In genomic region chr1:179861776-179862175, GRCm38 (mm10) we compare ENCODE assay signal across 32 mouse cellular contexts. TPM values are rescaled to one million over a fixed set of nuclear protein-coding genes. Genes with fewer than 3 reads are reported as not detected.
"Had no signal": no experiment of that assay in that cellular context is flagged by ENCODE, and none has a peak within 500 bp of the region (broad histone marks: within the 10 kb centered on the region; RNA-seq: fewer than 3 reads in every experiment).

No protein-coding gene starts in this region.

- H3K36me3 ChIP-seq: embryonic facial prominence, embryonic 10.5 days; embryonic facial prominence, embryonic 12.5 days; embryonic facial prominence, embryonic 13.5 days; embryonic facial prominence, embryonic 15.5 days; forebrain, embryonic 10.5 days; forebrain, embryonic 12.5 days; forebrain, embryonic 15.5 days had no signal

- H3K4me1 ChIP-seq: embryonic facial prominence, embryonic 12.5 days; embryonic facial prominence, embryonic 13.5 days; forebrain, embryonic 13.5 days; forebrain, embryonic 15.5 days had no signal

- H3K9ac ChIP-seq: embryonic facial prominence, embryonic 12.5 days; embryonic facial prominence, embryonic 13.5 days; embryonic facial prominence, embryonic 15.5 days; forebrain, embryonic 12.5 days; forebrain, embryonic 13.5 days; forebrain, embryonic 15.5 days; forebrain, postnatal 0 days had no signal

- DNase-seq: cerebellum, adult 2 months; cerebellum, adult 8-10 months; cerebellum, adult 9-10 months; cerebellum, adult 9-11 months; cerebellum, postnatal 10 days; cerebellum, postnatal 14 days; cerebellum, postnatal 25 days; cerebellum, postnatal 36 days; embryo, embryonic 11 days; forebrain, postnatal 0 days; gastrocnemius, adult 2 months; gastrocnemius, postnatal 10 days; gastrocnemius, postnatal 14 days; gastrocnemius, postnatal 25 days; gastrocnemius, postnatal 36 days; heart, adult 18-20 months; heart, adult 2 months had no signal

- ATAC-seq: forebrain, embryonic 13.5 days; forebrain, embryonic 14.5 days; forebrain, embryonic 15.5 days; forebrain, embryonic 16.5 days; forebrain, postnatal 0 days had no signal

- H3K9me3 ChIP-seq: embryonic facial prominence, embryonic 10.5 days; embryonic facial prominence, embryonic 12.5 days; embryonic facial prominence, embryonic 13.5 days; embryonic facial prominence, embryonic 15.5 days; forebrain, embryonic 10.5 days; forebrain, embryonic 12.5 days; forebrain, embryonic 13.5 days; forebrain, embryonic 15.5 days had no signal

- H3K4me2 ChIP-seq: embryonic facial prominence, embryonic 12.5 days; embryonic facial prominence, embryonic 13.5 days; embryonic facial prominence, embryonic 15.5 days; forebrain, embryonic 12.5 days; forebrain, embryonic 13.5 days; forebrain, embryonic 15.5 days had no signal

- H3K27me3 ChIP-seq: embryonic facial prominence, embryonic 12.5 days; embryonic facial prominence, embryonic 13.5 days; embryonic facial prominence, embryonic 15.5 days; forebrain, embryonic 12.5 days; forebrain, embryonic 13.5 days; forebrain, embryonic 15.5 days had no signal

- H3K4me3 ChIP-seq: embryonic facial prominence, embryonic 10.5 days; embryonic facial prominence, embryonic 12.5 days; embryonic facial prominence, embryonic 13.5 days; embryonic facial prominence, embryonic 15.5 days; erythroblast, embryonic 14.5 days; forebrain, embryonic 10.5 days; forebrain, embryonic 12.5 days; forebrain, embryonic 13.5 days; forebrain, embryonic 15.5 days; gastrocnemius, adult 2 months; heart, adult 2 months had no signal

- H3K27ac ChIP-seq: embryonic facial prominence, embryonic 10.5 days; embryonic facial prominence, embryonic 12.5 days; embryonic facial prominence, embryonic 13.5 days; embryonic facial prominence, embryonic 15.5 days; forebrain, embryonic 12.5 days; forebrain, embryonic 13.5 days; forebrain, embryonic 15.5 days; gastrocnemius, adult 2 months; heart, adult 2 months had no signal

RNA-seq across cellular contexts. Expression of gene Gm10518, which starts 58.6 kb away (rescaled TPM):
- polyA plus RNA-seq: cerebellum, adult 2 months; cortical plate, adult 2 months; embryonic facial prominence, embryonic 12.5 days; embryonic facial prominence, embryonic 14.5 days; erythroblast, embryonic 14.5 days; forebrain, embryonic 13.5 days; forebrain, embryonic 14.5 days; forebrain, embryonic 15.5 days; forebrain, embryonic 16.5 days; forebrain, postnatal 0 days; frontal cortex, adult 2 months; gonadal fat pad, adult 2 months; heart, adult 2 months had no signal
